Mouse (Mus musculus) mesoderm, embryonic 11.5 days (tissue): Measurements from ENCODE around the gene Gpr146.
A peak's percentile ranks its signal among the peaks of the same experiment; 100 is the strongest.
"Not testable (repeated sequence)": the region's sequence is repeated elsewhere in the genome, so short reads cannot be mapped to it uniquely, and the experiment has no call there.

ENCODE experiments used
- DNase-seq: peaks from one replicate; pipeline ENCODE4 v3.0.0-alpha.2; 2012; ENCODE audit warnings: low read depth, low spot score

The Gpr146 gene

GRCm38 (mm10) chr5:139381586-139382513 lies 4.4 kb downstream of the Gpr146 start:
- no peak for DNase-seq

GRCm38 (mm10) chr5:139382760-139383159 lies 5.3 kb downstream of the Gpr146 start:
- DNase-seq, result no peak

DNA sequence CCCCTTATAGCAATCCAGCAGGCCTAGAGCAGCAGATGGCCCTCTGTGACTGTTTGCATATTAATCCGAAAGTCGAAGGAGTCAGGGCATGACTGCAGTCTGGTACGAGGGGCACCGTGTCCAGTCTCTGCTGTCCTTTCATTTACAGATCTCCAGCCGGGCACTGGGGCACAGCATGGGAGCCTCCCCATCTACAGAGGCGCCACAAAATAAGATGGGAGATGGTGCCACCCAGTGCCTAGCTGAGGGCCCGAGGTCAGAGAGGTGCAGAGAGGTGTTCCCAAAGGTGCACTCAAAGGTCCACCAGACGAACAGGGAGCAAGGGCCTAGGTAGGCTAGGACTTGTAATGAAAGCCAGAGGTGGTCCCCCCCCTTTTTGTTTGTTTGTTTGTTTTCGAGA lies 5.7 kb downstream of the Gpr146 start:
- no peak for DNase-seq

DNA sequence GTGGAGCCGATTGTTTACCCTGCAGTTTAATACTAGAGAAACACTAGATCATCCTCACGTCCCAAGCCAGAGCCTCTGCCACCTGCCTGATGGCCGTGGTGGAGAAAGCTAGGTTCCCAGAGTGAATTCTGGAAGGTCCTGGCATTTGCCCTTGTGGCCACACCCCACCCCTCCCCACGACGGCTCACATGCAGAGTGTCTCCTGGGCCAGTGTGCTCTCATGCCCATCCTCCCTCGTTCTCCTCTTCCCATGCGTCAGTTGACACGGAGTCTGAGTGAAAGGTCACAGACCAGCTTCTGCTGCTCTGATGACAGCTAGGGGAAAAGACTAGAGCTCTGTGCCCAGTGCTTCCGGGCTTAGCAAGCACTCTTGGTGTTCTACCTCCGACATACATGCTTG lies 7.0 kb downstream of the Gpr146 start:
- no peak for DNase-seq

DNA sequence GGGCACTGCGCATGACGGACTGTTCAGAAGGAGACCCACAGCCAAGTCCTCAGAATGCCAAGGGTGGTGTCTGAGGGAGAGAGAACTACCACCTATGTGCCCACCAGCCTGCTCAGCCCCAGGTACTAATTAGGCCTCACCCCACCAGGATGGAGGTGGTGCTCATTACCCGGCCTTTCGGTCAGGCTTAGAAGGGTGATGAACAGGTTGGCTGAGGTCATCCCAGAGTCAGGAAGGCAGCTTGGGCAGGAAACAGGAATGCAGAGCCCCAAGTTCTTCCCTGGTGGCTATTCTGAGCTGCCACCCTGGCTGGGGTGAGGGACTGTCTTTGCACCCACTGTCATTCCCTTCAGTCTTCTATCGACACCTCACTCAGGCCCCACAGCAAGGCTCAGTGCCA lies 8.6 kb downstream of the Gpr146 start:
- no peak for DNase-seq

GRCm38 (mm10) chr5:139387329-139388194 lies 10.1 kb downstream of the Gpr146 start:
- DNase-seq, result no peak

DNA sequence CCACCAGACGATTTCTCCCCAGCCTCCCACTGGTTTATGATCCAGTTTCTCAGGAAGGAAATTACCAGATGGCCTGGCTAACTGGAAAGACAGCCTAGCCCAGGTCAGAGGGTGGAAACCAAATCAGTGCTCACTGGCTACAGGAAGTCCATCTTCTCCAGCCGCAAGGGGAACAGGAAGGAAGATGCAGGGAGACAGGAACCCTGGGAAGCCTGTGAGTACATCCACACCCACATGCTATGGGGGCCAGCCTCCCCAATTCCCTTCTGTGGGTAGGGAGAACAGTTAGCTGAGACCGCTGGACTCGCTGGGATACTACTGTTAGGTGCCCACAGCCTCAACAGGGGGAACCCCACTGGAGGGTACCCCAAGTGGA lies 10.7 kb downstream of the Gpr146 start:
- no peak for DNase-seq

- DNase-seq, result no peak
Observed at GRCm38 (mm10) chr5:139388694-139389675, 11.5 kb downstream of the Gpr146 start.

DNA sequence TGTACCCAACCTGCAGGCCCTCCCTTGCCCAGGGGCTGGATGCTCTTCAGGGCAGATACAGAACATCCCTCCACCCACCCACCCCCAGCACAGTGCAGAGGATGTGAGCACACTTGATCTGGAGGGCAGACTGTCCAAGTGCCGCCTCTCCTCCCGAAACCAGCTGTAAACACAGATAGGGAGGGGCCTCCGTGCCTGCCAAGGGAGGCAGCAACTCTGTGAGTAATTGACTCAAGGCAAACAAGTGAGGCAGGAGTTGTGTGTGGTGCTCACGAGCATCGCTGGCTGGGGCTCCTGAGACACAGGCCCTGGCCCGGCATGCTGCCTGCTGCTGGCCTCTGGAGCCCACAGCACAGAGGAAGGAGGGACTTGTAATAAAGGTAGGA lies 12.2 kb downstream of the Gpr146 start:
- peak; percentile 26 for DNase-seq

GRCm38 (mm10) chr5:139390324-139391119 lies 13.0 kb downstream of the Gpr146 start:
- DNase-seq, result not testable (repeated sequence)

- no peak for DNase-seq
Observed at GRCm38 (mm10) chr5:139391309-139391990, 14.0 kb downstream of the Gpr146 start.

DNA sequence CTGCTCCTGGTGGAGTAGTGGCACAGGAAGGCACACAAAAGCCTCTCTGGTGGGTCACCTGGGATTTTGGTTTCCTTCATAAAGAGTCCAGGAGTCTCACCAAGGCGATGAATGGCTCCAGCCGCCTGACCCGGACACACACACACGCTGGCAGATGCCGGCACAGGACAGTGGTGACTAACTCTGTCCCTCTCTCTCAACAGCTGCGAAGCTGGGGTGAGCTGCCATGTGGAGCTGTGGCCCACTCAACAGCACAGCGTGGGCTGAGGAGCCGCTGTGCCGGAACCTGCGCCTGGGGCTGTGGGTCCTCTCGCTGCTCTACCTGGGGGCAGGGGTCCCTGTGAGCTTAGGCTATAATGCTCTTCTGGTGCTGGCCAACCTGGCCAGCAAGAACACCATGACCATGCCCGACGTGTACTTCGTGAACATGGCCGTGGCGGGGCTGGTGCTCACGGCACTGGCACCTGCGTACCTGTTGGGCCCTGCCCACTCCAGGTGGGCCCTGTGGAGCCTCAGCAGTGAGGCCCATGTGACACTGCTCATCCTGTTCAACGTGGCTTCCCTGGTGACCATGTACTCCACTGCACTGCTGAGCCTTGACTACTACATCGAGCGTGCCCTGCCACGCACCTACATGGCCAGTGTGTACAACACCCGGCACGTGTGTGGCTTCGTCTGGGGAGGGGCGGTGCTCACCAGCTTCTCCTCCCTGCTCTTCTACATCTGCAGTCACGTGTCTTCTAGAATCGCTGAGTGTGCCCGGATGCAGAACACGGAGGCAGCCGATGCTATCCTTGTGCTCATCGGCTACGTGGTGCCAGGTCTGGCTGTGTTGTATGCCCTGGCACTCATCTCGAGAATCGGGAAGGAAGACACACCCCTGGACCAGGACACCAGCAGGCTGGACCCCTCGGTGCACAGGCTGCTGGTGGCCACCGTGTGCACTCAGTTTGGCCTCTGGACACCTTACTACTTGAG lies 15.0 kb downstream of the Gpr146 start:
- no peak for DNase-seq

DNA sequence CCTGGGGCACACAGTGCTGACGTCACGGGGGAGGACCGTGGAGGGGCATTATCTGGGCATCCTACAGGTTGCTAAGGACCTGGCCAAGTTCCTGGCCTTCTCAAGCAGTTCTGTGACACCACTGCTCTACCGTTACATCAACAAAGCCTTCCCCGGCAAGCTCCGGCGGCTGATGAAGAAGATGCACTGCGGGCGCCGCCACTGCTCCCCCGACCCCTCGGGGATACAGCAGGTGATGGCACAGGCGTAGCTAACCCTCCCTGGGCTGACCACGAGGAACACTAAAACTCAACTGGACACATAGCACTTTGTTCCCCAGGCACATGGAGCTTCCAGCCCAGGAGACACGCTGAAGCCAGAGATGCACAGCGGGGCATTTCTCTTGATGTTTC lies 15.7 kb downstream of the Gpr146 start:
- no peak for DNase-seq

DNA sequence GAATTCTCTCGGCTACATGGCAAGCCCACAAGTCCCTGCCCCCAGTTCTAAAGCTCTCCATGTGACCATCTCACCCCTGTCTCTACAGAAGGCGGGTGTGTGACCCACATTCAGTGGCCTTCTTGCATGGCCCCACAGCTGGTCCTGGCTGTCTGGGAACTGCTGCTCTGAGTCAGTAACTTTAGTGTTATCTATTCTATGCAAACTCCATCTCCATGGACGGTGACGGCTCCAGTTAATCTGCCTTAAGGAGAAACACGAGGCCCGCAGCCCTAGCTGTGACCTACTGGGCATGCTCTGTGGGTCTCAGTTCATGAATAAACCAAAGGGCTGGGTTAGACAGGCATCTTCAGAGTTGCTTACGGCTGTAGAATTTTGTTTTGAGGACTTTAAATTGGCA lies 16.9 kb downstream of the Gpr146 start:
- no peak for DNase-seq

GRCm38 (mm10) chr5:139395528-139395927 lies 18.0 kb downstream of the Gpr146 start:
- DNase-seq, result no peak

- no peak for DNase-seq
Observed at GRCm38 (mm10) chr5:139397359-139397916, 19.9 kb downstream of the Gpr146 start.

DNA sequence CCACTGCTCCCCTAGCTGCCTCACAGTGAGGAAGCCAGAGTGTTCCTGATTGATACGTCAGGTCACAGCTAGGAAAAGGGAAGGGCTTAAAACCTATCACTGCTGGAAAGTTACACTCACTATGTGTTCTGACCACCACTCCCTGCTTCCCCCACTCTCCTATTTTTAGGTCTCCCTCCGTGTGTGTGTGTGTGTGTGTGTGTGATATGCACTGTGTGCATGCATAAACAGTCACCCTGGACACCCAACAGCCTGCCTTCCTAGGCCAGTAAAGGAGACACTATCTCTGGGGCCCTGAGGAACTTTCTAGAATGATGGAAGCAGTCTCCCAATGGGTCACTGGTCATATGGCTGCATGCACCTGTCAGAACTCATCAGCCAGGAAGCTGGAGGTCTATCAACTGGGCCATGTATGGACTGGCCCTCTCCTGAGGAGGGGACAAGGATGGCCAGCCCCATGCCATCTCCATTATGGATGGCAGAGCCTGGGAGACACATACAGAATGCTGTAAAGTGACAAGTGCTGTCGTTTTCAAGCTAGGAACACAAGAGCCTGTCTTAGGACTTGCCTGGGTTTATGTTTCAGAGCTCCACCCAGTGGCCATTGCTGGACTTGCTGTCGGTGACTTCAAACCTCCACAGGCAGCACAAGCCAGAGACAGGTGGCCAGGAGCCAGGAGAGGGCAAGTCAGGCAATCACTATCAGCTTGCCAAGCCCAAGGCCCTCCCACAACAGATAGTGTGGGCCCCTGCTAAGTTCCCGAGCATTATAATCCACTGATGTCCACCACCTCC lies 20.7 kb downstream of the Gpr146 start:
- DNase-seq, result peak; percentile 87

- DNase-seq, result no peak
Observed at GRCm38 (mm10) chr5:139398786-139399185, 21.3 kb downstream of the Gpr146 start.
